Mouse (Mus musculus): ENCODE data around the gene Hnf4a. TPM values are rescaled to one million over a fixed set of nuclear protein-coding genes. Genes with fewer than 3 reads are reported as not detected.
A peak's percentile ranks its signal among the peaks of the same experiment; 100 is the strongest.
"Not testable (repeated sequence)": the region's sequence is repeated elsewhere in the genome, so short reads cannot be mapped to it uniquely, and the experiment has no call there.

The Hnf4a gene
- not detected in 2 replicates for polyA plus RNA-seq (2016; fragmentation: Nextera tagmentation; extraction: Ambion mirVana)

DNA sequence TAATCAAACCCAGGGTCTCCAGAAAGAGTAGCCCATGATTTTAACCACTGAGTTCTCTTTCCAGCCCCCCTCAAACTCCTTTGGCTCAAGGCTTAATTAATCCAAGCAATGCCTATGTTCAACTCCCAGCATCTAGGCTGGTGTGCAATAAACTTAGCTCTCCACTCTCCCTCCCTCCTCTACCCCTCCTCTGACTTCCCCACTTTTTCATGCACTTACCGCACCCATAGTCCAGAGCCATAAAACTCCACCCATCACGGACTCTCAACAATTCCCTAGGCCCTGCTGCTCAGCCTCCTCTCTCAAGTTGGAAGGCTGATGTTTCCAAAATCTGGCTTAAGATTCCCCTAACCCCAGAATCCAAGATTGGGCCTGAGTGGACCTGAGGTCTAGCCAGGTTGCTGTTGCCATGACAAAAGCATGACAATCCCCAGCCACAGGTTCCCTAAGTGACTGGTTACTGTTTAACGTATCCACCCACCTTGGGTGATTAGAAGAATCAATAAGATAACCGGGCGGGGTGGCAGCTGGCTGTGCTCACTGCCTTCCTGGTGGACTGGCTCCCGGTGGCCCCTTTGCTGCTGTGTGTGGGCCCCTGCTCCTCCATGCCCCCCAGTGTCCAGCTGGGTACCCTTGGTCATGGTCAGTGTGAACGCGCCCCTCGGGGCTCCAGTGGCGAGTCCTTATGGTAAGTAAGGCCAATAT lies at the start of gene Hnf4a:
Gene Hnf4a (plus strand): TSS at position 509 of the 705 bp plus-strand sequence.
- WGBS, result 81% methylated on average over 10 of the region's 10 CpGs

GRCm38 (mm10) chr2:163458539-163459265 lies 47.9 kb upstream of the Hnf4a start:
- ATAC-seq (ENCODE audit: low FRiP score), result peak; percentile 55
- Histone ChIP-seq H3K4me3 (no peak overlapping the region), H3K4me1 (peaks cover 6% of the 10 kb centered on the region; the same call in 1 of the 2 replicates), H3K9me3 (replicated peaks) (no peaks in the 10 kb centered on the region), H3K4me2 (replicated peaks) (peak overlapping the region; percentile 23), H3K9ac (no peak overlapping the region), H3K27ac (peak overlapping the region; percentile 35; the same call in 1 of the 2 replicates), H3K36me3 (peaks cover 13% of the 10 kb centered on the region), H3K27me3 (peaks cover 16% of the 10 kb centered on the region)
- WGBS, result 56% methylated on average over 27 of the region's 27 CpGs

More for the DNA sequence above, at the start of gene Hnf4a:
- Histone ChIP-seq H3K27ac (no peak within 1 kb of the TSS), H3K36me3 (no peaks in the 10 kb centered on the region), H3K27me3 (no peaks in the 10 kb centered on the region), H3K9ac (no peak within 1 kb of the TSS), H3K9me3 (replicated peaks) (no peaks in the 10 kb centered on the region), H3K4me1 (no peaks in the 10 kb centered on the region), H3K4me2 (replicated peaks) (no peak within 1 kb of the TSS), H3K4me3 (no peak within 1 kb of the TSS)
- ATAC-seq (ENCODE audit: low FRiP score), result no peak

DNA sequence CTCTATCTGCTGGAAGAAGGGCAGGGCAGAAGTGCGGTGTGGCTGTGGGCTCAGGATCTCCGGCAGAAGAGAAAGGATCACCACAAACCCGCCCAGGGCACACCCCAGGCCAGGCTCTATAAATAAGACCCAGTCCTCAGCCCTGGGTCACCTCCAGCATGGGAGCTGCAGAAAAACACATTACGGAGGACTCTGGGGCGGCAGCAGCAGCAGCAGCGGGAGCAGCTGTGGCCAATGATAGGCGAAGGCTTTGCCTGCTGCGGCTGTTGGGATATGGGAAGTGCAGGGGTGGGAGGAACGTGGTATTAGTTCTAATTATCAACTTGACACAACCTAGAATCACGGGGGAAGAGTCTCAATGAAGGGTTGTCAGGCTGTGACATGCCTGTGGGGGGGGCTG lies 47.2 kb upstream of the Hnf4a start:
- WGBS, result 39% methylated on average over 10 of the region's 10 CpGs
- ATAC-seq (ENCODE audit: low FRiP score), result peak; percentile 62; the same call in 1 of the 2 replicates

DNA sequence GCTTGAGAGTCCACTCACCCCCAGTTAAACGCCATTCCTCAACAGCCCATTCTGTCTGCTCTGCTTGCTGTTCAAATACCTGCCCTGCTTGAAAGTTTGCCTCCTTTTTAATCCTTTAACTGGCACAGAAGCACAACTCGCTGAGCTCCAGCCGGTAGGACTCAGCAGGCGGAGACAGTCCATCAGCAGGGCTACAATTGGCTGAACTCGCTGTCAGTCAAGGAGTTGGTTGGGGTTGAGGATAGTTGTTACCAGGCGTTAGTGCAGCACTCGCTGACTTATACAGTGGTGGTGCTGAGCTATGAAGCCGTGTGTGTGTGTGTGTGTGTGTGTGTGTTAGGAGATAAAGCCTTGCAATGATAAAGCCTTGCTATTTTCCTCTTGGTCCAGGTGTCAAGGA lies 46.0 kb upstream of the Hnf4a start:
- Histone ChIP-seq H3K4me1 (peaks cover 6% of the 10 kb centered on the region; the same call in 1 of the 2 replicates), H3K27ac (no peak overlapping the region), H3K27me3 (peaks cover 16% of the 10 kb centered on the region), H3K9ac (no peak overlapping the region), H3K9me3 (replicated peaks) (no peaks in the 10 kb centered on the region), H3K36me3 (no peaks in the 10 kb centered on the region), H3K4me2 (replicated peaks) (no peak overlapping the region), H3K4me3 (no peak overlapping the region)
- no peak for ATAC-seq (ENCODE audit: low FRiP score)
- 87% methylated on average over 8 of the region's 8 CpGs for WGBS

More for the DNA sequence above, 47.2 kb upstream of the Hnf4a start:
- Histone ChIP-seq H3K4me1 (peaks cover 6% of the 10 kb centered on the region; the same call in 1 of the 2 replicates), H3K27me3 (peaks cover 16% of the 10 kb centered on the region), H3K27ac (peak overlapping the region; percentile 35; the same call in 1 of the 2 replicates), H3K4me3 (no peak overlapping the region), H3K9ac (no peak overlapping the region), H3K36me3 (peaks cover 6% of the 10 kb centered on the region), H3K9me3 (replicated peaks) (no peaks in the 10 kb centered on the region), H3K4me2 (replicated peaks) (peak overlapping the region; percentile 23)

DNA sequence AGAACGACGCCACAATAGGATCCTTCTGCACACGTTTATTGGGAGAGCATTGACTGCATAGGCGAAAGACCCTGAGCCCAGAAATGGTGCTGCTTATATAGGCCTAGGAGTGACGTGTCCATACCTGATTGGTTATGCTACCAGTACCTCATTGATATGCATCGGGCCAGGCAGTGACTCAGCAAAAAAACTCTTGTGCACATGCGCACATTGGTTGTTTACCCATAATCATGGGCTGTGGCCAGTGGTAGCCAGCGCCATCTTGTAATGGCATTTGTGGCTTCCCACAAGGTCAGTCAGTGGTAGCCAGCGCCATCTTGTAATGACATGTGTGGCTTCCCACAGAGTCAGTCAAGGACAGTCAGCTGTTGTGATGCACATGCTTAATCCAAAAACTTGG lies 45.3 kb upstream of the Hnf4a start:
- not testable (repeated sequence) for H3K9me3 ChIP-seq (replicated peaks); H3K4me2 ChIP-seq (replicated peaks); H3K9ac ChIP-seq; ATAC-seq (ENCODE audit: low FRiP score); H3K4me3 ChIP-seq; H3K36me3 ChIP-seq; H3K4me1 ChIP-seq; H3K27ac ChIP-seq
- H3K27me3 ChIP-seq, result peaks cover 16% of the 10 kb centered on the region
- WGBS, result 96% methylated on average over 9 of the region's 9 CpGs

- no peak overlapping the region for H3K9ac ChIP-seq
- no peaks in the 10 kb centered on the region for H3K9me3 ChIP-seq (replicated peaks)
- no peak overlapping the region for H3K4me2 ChIP-seq (replicated peaks)
- 0 out of 2 replicates have a peak, but pooled peaks cover 7% of the 10 kb centered on the region for H3K36me3 ChIP-seq
- peaks cover 16% of the 10 kb centered on the region for H3K27me3 ChIP-seq
- no peak for ATAC-seq (ENCODE audit: low FRiP score)
- WGBS, result 81% methylated on average over 5 of the region's 5 CpGs
- H3K27ac ChIP-seq, result no peak overlapping the region
- H3K4me1 ChIP-seq, result peaks cover 6% of the 10 kb centered on the region; the same call in 1 of the 2 replicates
- H3K4me3 ChIP-seq, result no peak overlapping the region
These were observed 44.2 kb upstream of the Hnf4a start for GRCm38 (mm10) chr2:163462386-163462785.

- H3K4me1 ChIP-seq, result peaks cover 6% of the 10 kb centered on the region; the same call in 1 of the 2 replicates
- H3K4me2 ChIP-seq (replicated peaks), result no peak overlapping the region
- H3K9me3 ChIP-seq (replicated peaks), result no peaks in the 10 kb centered on the region
- no peak overlapping the region for H3K9ac ChIP-seq
- 80% methylated on average over 11 of the region's 11 CpGs for WGBS
- H3K27ac ChIP-seq, result no peak overlapping the region
- peaks cover 11% of the 10 kb centered on the region; the same call in 1 of the 2 replicates for H3K36me3 ChIP-seq
- no peak for ATAC-seq (ENCODE audit: low FRiP score)
- H3K27me3 ChIP-seq, result peaks cover 16% of the 10 kb centered on the region
- no peak overlapping the region for H3K4me3 ChIP-seq
These were observed 43.8 kb upstream of the Hnf4a start for GRCm38 (mm10) chr2:163462801-163463200.

DNA sequence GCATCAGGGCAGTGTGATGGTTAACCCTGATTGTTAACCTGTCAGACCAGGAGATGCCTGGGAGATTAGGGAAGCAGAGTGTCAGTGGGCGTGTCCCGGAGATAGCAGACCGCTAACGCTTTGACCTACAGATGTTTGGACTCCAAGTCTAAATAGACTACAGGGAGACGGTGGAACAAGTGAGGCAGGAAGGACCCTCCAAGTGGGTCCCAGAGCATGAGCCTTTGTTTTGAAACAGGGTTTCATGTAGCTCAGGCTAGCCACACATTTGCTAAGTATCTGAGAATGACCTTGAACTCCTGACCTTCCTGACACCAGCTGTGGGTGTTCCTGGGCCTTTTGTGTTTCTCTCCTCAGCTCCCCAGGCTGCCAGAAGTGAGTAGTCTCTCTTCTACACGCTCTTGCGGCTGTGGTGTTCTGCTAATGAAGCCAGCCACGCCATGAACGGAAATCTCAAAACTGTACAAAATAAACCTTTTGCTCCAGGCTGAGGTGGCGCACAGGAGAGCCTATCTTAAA lies 43.3 kb upstream of the Hnf4a start:
- Histone ChIP-seq H3K9me3 (replicated peaks) (no peaks in the 10 kb centered on the region), H3K27me3 (peaks cover 11% of the 10 kb centered on the region), H3K4me2 (replicated peaks) (no peak overlapping the region), H3K4me1 (peaks cover 6% of the 10 kb centered on the region; the same call in 1 of the 2 replicates), H3K9ac (no peak overlapping the region), H3K36me3 (peaks cover 16% of the 10 kb centered on the region; the same call in 1 of the 2 replicates), H3K4me3 (no peak overlapping the region), H3K27ac (no peak overlapping the region)
- no peak for ATAC-seq (ENCODE audit: low FRiP score)
- 68% methylated on average over 10 of the region's 10 CpGs for WGBS

GRCm38 (mm10) chr2:163463998-163464397 lies 42.6 kb upstream of the Hnf4a start:
- ATAC-seq (ENCODE audit: low FRiP score), result no peak
- 80% methylated on average over 4 of the region's 4 CpGs for WGBS
- peaks cover 22% of the 10 kb centered on the region for H3K36me3 ChIP-seq

GRCm38 (mm10) chr2:163464562-163464961 lies 42.0 kb upstream of the Hnf4a start:
- Histone ChIP-seq H3K4me1 (no peaks in the 10 kb centered on the region), H3K4me2 (replicated peaks) (no peak overlapping the region), H3K27ac (no peak overlapping the region), H3K27me3 (no peaks in the 10 kb centered on the region), H3K36me3 (peaks cover 27% of the 10 kb centered on the region), H3K9ac (no peak overlapping the region), H3K4me3 (no peak overlapping the region), H3K9me3 (replicated peaks) (no peaks in the 10 kb centered on the region)
- WGBS, result 63% methylated on average over 6 of the region's 6 CpGs
- ATAC-seq (ENCODE audit: low FRiP score), result no peak

More at GRCm38 (mm10) chr2:163463998-163464397, 42.6 kb upstream of the Hnf4a start:
- Histone ChIP-seq H3K9ac (no peak overlapping the region), H3K9me3 (replicated peaks) (no peaks in the 10 kb centered on the region), H3K4me3 (no peak overlapping the region), H3K4me2 (replicated peaks) (no peak overlapping the region), H3K27ac (no peak overlapping the region), H3K27me3 (peaks cover 5% of the 10 kb centered on the region; the same call in 1 of the 2 replicates), H3K4me1 (peaks cover 4% of the 10 kb centered on the region; the same call in 1 of the 2 replicates)

GRCm38 (mm10) chr2:163466771-163467170 lies 39.8 kb upstream of the Hnf4a start:
- Histone ChIP-seq H3K4me2 (replicated peaks) (no peak overlapping the region), H3K4me3 (no peak overlapping the region)
- 83% methylated on average over 8 of the region's 8 CpGs for WGBS

DNA sequence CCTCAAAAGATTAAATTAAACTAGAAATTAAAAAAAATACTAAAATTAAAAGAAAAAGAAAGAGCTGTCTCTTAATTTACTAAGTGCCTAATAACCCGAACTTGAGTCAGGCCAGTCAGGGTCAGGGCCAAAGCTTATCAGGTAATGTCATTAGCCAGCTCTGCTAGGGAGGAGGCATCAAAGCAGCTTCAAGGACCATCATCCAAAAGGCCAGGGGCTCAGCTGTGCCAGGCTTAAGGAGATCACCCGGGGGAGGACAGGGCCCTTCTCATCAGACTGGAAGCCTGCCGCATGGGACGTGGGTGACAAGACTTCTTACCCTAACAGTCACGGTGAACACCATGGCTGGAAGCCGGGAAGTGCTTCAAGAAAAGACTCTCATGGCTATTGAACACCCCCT lies 39.0 kb upstream of the Hnf4a start:
- H3K4me2 ChIP-seq (replicated peaks), result no peak overlapping the region
- H3K4me3 ChIP-seq, result no peak overlapping the region
- H3K36me3 ChIP-seq, result peaks cover 30% of the 10 kb centered on the region
- H3K27ac ChIP-seq, result no peak overlapping the region
- WGBS, result 94% methylated on average over 6 of the region's 6 CpGs
- no peak for ATAC-seq (ENCODE audit: low FRiP score)
- no peak overlapping the region for H3K9ac ChIP-seq
- H3K4me1 ChIP-seq, result peaks cover 10% of the 10 kb centered on the region
- H3K27me3 ChIP-seq, result no peaks in the 10 kb centered on the region
- no peaks in the 10 kb centered on the region for H3K9me3 ChIP-seq (replicated peaks)

More at GRCm38 (mm10) chr2:163466771-163467170, 39.8 kb upstream of the Hnf4a start:
- Histone ChIP-seq H3K27me3 (no peaks in the 10 kb centered on the region), H3K27ac (no peak overlapping the region), H3K9me3 (replicated peaks) (no peaks in the 10 kb centered on the region), H3K36me3 (peaks cover 30% of the 10 kb centered on the region), H3K4me1 (peaks cover 8% of the 10 kb centered on the region), H3K9ac (no peak overlapping the region)
- ATAC-seq (ENCODE audit: low FRiP score), result no peak

Measured in hindbrain, embryonic 12.5 days (tissue).